In the genomic region with DNA sequence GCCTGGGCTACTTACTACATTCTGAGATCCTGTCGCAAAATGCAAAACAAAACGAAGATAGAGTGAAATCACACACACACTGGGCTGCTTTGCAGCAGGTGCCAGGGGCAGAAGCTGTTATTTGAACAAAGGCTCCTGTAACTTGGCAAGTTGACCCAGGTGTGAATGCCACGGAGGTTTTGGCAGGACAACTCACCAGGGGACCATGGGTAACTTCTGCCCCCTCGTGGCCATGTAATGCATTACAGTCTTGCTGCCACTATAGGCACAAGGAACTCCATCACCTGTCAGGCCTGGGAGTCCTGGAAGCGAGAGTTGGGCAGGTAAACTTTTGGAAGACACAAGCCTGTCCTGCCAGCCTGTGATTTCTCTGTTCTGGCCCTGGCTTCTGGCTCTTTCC, we compare ENCODE assay signal across 8 mouse cellular contexts. TPM values are rescaled to one million over a fixed set of nuclear protein-coding genes. Genes with fewer than 3 reads are reported as not detected.
DNase-seq lines count a peak whose midpoint lies in the region; ATAC-seq lines count a peak whose summit lies in the region.
"Had no signal": no experiment of that assay in that cellular context is flagged by ENCODE, and none has a peak within 500 bp of the region (broad histone marks: within the 10 kb centered on the region; RNA-seq: fewer than 3 reads in every experiment).

No protein-coding gene starts in this region.

- DNase-seq in CD8-positive naive resting alpha-beta T cell, adult 2 months (ENCODE audit: low read depth in 2 of 2, low spot score in 2 of 2): peak; percentile 80 to 84
- DNase-seq in Muller cell, postnatal 12 days (ENCODE audit: inconsistent ontology term): peak; percentile 62
- DNase-seq in cerebellum, adult 9-11 months: peak; percentile 69
- peak; percentile 89 to 92 for DNase-seq in heart, postnatal 10 days
- DNase-seq in layer of hippocampus, postnatal 25 days (ENCODE audit: extremely low spot score in 1 of 2, low spot score in 1 of 2): peak; percentile 73 to 91
- DNase-seq in spleen, postnatal 10 days (ENCODE audit: low spot score in 2 of 2): peak; percentile 83 to 89

- ATAC-seq in megakaryocyte progenitor cell, adult 5-6 weeks (replicated peaks; ENCODE audit: poor library complexity): peak; percentile 65

- intact Hi-C loops in heart, postnatal 10 days (cut with DNase I): loop anchor here (1.0 to 10.0 kb wide), 2 partner anchors 22 to 224 kb away; no protein-coding TSS in a partner anchor

RNA-seq across cellular contexts. Expression of a gene that starts 6.0 kb away (rescaled TPM):
- total RNA-seq in heart, postnatal 10 days (2021): 10 to 100 TPM; 63.9 to 68.5 TPM
- total RNA-seq in layer of hippocampus, postnatal 25 days (2021): 10 to 100 TPM; 14.2 to 14.9 TPM
- total RNA-seq in megakaryocyte progenitor cell, adult 5-6 weeks (2015): not detected in 2 replicates
- total RNA-seq in megakaryocyte progenitor cell, adult 5-6 weeks (2017): not detected in 2 replicates

RNA-seq across cellular contexts. Expression of a gene that starts 6.9 kb away (rescaled TPM):
- under 1 TPM in 1 of 2 experiments, not detected in 1; 0.64 TPM for total RNA-seq in heart, postnatal 10 days (2021)
- not detected for total RNA-seq in layer of hippocampus, postnatal 25 days (2021)
- total RNA-seq in megakaryocyte progenitor cell, adult 5-6 weeks (2015): not detected in 2 replicates
- not detected in 2 replicates for total RNA-seq in megakaryocyte progenitor cell, adult 5-6 weeks (2017)
- total RNA-seq: left cerebral cortex, postnatal 10 days had no signal

RNA-seq across cellular contexts. Expression of a gene that starts 28.5 kb away (rescaled TPM):
- total RNA-seq in heart, postnatal 10 days (2021): 10 to 100 TPM; 40.4 to 45.2 TPM
- total RNA-seq in layer of hippocampus, postnatal 25 days (2021): 10 to 100 TPM; 57.1 to 59.0 TPM
- total RNA-seq in megakaryocyte progenitor cell, adult 5-6 weeks (2015): 27.8 and 28.9 TPM in 2 replicates
- 15.4 and 20.1 TPM in 2 replicates for total RNA-seq in megakaryocyte progenitor cell, adult 5-6 weeks (2017)

RNA-seq across cellular contexts. Expression of a gene that starts 45.6 kb away (rescaled TPM):
- total RNA-seq in heart, postnatal 10 days (2021): 10 to 100 TPM; 18.8 to 20.4 TPM
- total RNA-seq in layer of hippocampus, postnatal 25 days (2021): 1 to 10 TPM; 5.0 to 5.5 TPM
- 0.20 and 0.78 TPM in 2 replicates for total RNA-seq in megakaryocyte progenitor cell, adult 5-6 weeks (2015)
- total RNA-seq in megakaryocyte progenitor cell, adult 5-6 weeks (2017): 0.12 and 0.14 TPM in 2 replicates

RNA-seq across cellular contexts. Expression of a gene that starts 51.0 kb away (rescaled TPM):
- not detected for total RNA-seq in heart, postnatal 10 days (2021)
- total RNA-seq in layer of hippocampus, postnatal 25 days (2021): not detected
- not detected in 2 replicates for total RNA-seq in megakaryocyte progenitor cell, adult 5-6 weeks (2015)
- 1.2 and 2.6 TPM in 2 replicates for total RNA-seq in megakaryocyte progenitor cell, adult 5-6 weeks (2017)
- total RNA-seq: left cerebral cortex, postnatal 10 days had no signal

Comparison
In these comparisons a context has a peak if more than half of its experiments do, and no peak if none do; other contexts are left out.
1. Peak in every context shown above with its lines: DNase-seq and ATAC-seq.
2. RNA of a gene that starts 6.0 kb away (total RNA-seq): 63.9 to 68.5 TPM in heart, postnatal 10 days and 14.2 to 14.9 TPM in layer of hippocampus, postnatal 25 days; not detected in megakaryocyte progenitor cell, adult 5-6 weeks; every median in the first group is over 10 times any median in the second.